Mouse (Mus musculus) stomach, embryonic 16.5 days (tissue): ENCODE data around the gene Mrpl22. TPM values are rescaled to one million over a fixed set of nuclear protein-coding genes. Genes with fewer than 3 reads are reported as not detected.
"Not testable (repeated sequence)": the region's sequence is repeated elsewhere in the genome, so short reads cannot be mapped to it uniquely, and the experiment has no call there.

ENCODE experiments used
- ATAC-seq: fragments of 200-750 bp; cut with Nextera tagmentation; 2 replicates; pipeline ENCODE4 v1.8.0; 2017; ENCODE audit warnings: moderate number of reproducible peaks, moderate TSS enrichment; ENCODE audit not compliant: insufficient read depth, low FRiP score
- H3K27ac ChIP-seq: fragments of 300-500 bp; sonication (generic); 2 replicates; pipeline ENCODE4 v1.5.1; 2014; ENCODE audit warnings: low read length
- H3K27me3 ChIP-seq: fragments of 300-500 bp; sonication (generic); 2 replicates; pipeline ENCODE4 v1.6.1; 2014; ENCODE audit warnings: low read length, control low read depth, mixed read lengths; ENCODE audit not compliant: control insufficient read depth, insufficient read depth
- H3K36me3 ChIP-seq: fragments of 300-500 bp; sonication (generic); 2 replicates; pipeline ENCODE4 v1.6.1; 2014; ENCODE audit warnings: low read length; ENCODE audit not compliant: control insufficient read depth, insufficient read depth
- H3K4me1 ChIP-seq: fragments of 300-500 bp; sonication (generic); 2 replicates; pipeline ENCODE4 v1.6.1; 2014; ENCODE audit warnings: low read length, control low read depth, mixed read lengths; ENCODE audit not compliant: control insufficient read depth, insufficient read depth
- H3K4me2 ChIP-seq: fragments of 300-500 bp; sonication (generic); 2 replicates; pipeline ENCODE4 v1.6.1; 2014; ENCODE audit warnings: low read depth, low read length, mixed read lengths
- H3K4me3 ChIP-seq: fragments of 300-500 bp; sonication (generic); replicated peaks from 2 replicates; pipeline ENCODE4 v1.5.1; 2014; ENCODE audit warnings: mild to moderate bottlenecking, low read length
- H3K9ac ChIP-seq: fragments of 300-500 bp; sonication (generic); 2 replicates; pipeline ENCODE4 v1.6.1; 2014; ENCODE audit warnings: low read length
- H3K9me3 ChIP-seq: fragments of 300-500 bp; sonication (generic); replicated peaks from 2 replicates; pipeline ENCODE4 v1.6.1; 2016; ENCODE audit warnings: low read length, control low read depth; ENCODE audit not compliant: control insufficient read depth
- WGBS: fragments of 180-500 bp; shearing (Covaris S2); extraction: QIAGEN DNeasy Blood & Tissue Kit; methylation state at CpG from one replicate; pipeline ENCODE4 v1.1.7; 2014; 5-methylcytosine and 5-hydroxymethylcytosine counted together
- polyA plus RNA-seq: library from polyadenylated mRNA; unstranded; fragments of >200 nt; fragmentation: Nextera tagmentation; extraction: Ambion mirVana; gene quantifications from 2 replicates; pipeline ENCODE4 v1.2.1, GENCODE M21; 2015

Mrpl22 gene
- polyA plus RNA-seq, 1 experiment from 2014 or later: 118 TPM

GRCm38 (mm10) chr11:58198663-58199062, 27.2 kb downstream of the Mrpl22 start:
- H3K9me3 ChIP-seq: no peaks in the 10 kb centered on the region
- ATAC-seq: no peak
- no peaks in the 10 kb centered on the region for H3K4me1 ChIP-seq
- no peaks in the 10 kb centered on the region for H3K36me3 ChIP-seq
- H3K27ac ChIP-seq: no peak overlapping the region; the same call in 1 of the 2 replicates
- H3K27me3 ChIP-seq: no peaks in the 10 kb centered on the region
- whole genome bisulfite sequencing: 89% methylated on average over 4 of the region's 4 CpGs
- peak overlapping the region; percentile 63 for H3K4me3 ChIP-seq
- no peak overlapping the region for H3K9ac ChIP-seq
- H3K4me2 ChIP-seq: peak overlapping the region; percentile 80

GRCm38 (mm10) chr11:58199229-58200037, 28.0 kb downstream of the Mrpl22 start, which contains the start of the genes Igtp and Irgm2:
Igtp (plus strand) TSS chr11:58199556.
Irgm2 (plus strand) TSS chr11:58199618.
- Histone ChIP-seq H3K4me2 (peak within 1 kb of the TSS; percentile 80), H3K9ac (peak within 1 kb of the TSS; percentile 77), H3K27ac (peak within 1 kb of the TSS; percentile 46), H3K4me3 (peak within 1 kb of the TSS; percentile 63)
- not testable (repeated sequence) for H3K36me3 ChIP-seq, H3K9me3 ChIP-seq, H3K4me1 ChIP-seq, H3K27me3 ChIP-seq
- 7% methylated on average over 13 of the region's 15 CpGs for WGBS
- ATAC-seq: peak; percentile 90

- Histone ChIP-seq H3K4me3 (no peak overlapping the region), H3K4me2 (no peak overlapping the region)
Observed at GRCm38 (mm10) chr11:58200226-58200625, 28.8 kb downstream of the Mrpl22 start.

GRCm38 (mm10) chr11:58201052-58201451, 29.6 kb downstream of the Mrpl22 start:
- Histone ChIP-seq H3K4me2 (no peak overlapping the region), H3K27ac (no peak overlapping the region), H3K27me3 (no peaks in the 10 kb centered on the region), H3K4me3 (no peak overlapping the region), H3K4me1 (no peaks in the 10 kb centered on the region), H3K9me3 (no peaks in the 10 kb centered on the region), H3K9ac (no peak overlapping the region), H3K36me3 (no peaks in the 10 kb centered on the region)
- ATAC-seq: no peak
- WGBS: 81% methylated on average over 12 of the region's 12 CpGs

More at GRCm38 (mm10) chr11:58200226-58200625, 28.8 kb downstream of the Mrpl22 start:
- Histone ChIP-seq H3K27ac (no peak overlapping the region), H3K9me3 (no peaks in the 10 kb centered on the region), H3K9ac (no peak overlapping the region), H3K27me3 (no peaks in the 10 kb centered on the region), H3K4me1 (no peaks in the 10 kb centered on the region), H3K36me3 (no peaks in the 10 kb centered on the region)
- ATAC-seq: no peak
- WGBS: 82% methylated on average over 4 of the region's 4 CpGs

- Histone ChIP-seq H3K4me2 (no peak overlapping the region), H3K27me3 (no peaks in the 10 kb centered on the region), H3K9me3 (no peaks in the 10 kb centered on the region), H3K4me1 (peaks cover 5% of the 10 kb centered on the region), H3K4me3 (no peak overlapping the region), H3K36me3 (no peaks in the 10 kb centered on the region), H3K27ac (no peak overlapping the region), H3K9ac (no peak overlapping the region)
- ATAC-seq: no peak
- 74% methylated on average over 1 of the region's 1 CpGs for WGBS
Observed at GRCm38 (mm10) chr11:58210321-58210886, 38.9 kb downstream of the Mrpl22 start.

GRCm38 (mm10) chr11:58211062-58211681, 39.7 kb downstream of the Mrpl22 start:
- ATAC-seq: no peak
- H3K4me2 ChIP-seq: no peak overlapping the region

GRCm38 (mm10) chr11:58211682-58212067, 40.2 kb downstream of the Mrpl22 start:
- Histone ChIP-seq H3K9ac (no peak overlapping the region), H3K4me2 (no peak overlapping the region), H3K27me3 (no peaks in the 10 kb centered on the region), H3K36me3 (no peaks in the 10 kb centered on the region), H3K4me1 (peaks cover 5% of the 10 kb centered on the region), H3K27ac (no peak overlapping the region), H3K4me3 (no peak overlapping the region), H3K9me3 (no peaks in the 10 kb centered on the region)
- ATAC-seq: no peak
- 25% methylated on average over 2 of the region's 2 CpGs for WGBS

More at GRCm38 (mm10) chr11:58211062-58211681, 39.7 kb downstream of the Mrpl22 start:
- H3K4me1 ChIP-seq: peaks cover 5% of the 10 kb centered on the region
- no peak overlapping the region for H3K9ac ChIP-seq
- no peaks in the 10 kb centered on the region for H3K27me3 ChIP-seq
- no peak overlapping the region for H3K27ac ChIP-seq
- no peaks in the 10 kb centered on the region for H3K36me3 ChIP-seq
- no peak overlapping the region for H3K4me3 ChIP-seq
- WGBS: 25% methylated on average over 9 of the region's 9 CpGs
- H3K9me3 ChIP-seq: no peaks in the 10 kb centered on the region

GRCm38 (mm10) chr11:58213673-58214342, 42.3 kb downstream of the Mrpl22 start:
- Histone ChIP-seq H3K27ac (no peak overlapping the region), H3K9ac (no peak overlapping the region), H3K4me2 (peak overlapping the region; percentile 41), H3K4me1 (peaks cover 5% of the 10 kb centered on the region), H3K4me3 (0 out of 2 replicates have a peak overlapping the region, but pooled peaks have one; percentile 51), H3K36me3 (no peaks in the 10 kb centered on the region), H3K9me3 (no peaks in the 10 kb centered on the region), H3K27me3 (no peaks in the 10 kb centered on the region)
- ATAC-seq: no peak
- 74% methylated on average over 7 of the region's 7 CpGs for WGBS
